Mouse (Mus musculus) G1E (cell line): Measurements from ENCODE around the gene Tbc1d8.

Experiments
- CTCF ChIP-seq: IDR thresholded peaks from 2 replicates; pipeline ENCODE4 v1.5.1; 2012; ENCODE audit warnings: low read depth, low read length, inconsistent platforms, mixed read lengths
- POLR2AphosphoS5 ChIP-seq: IDR thresholded peaks from 2 replicates; pipeline ENCODE4 v1.6.1; 2012; ENCODE audit warnings: low read depth, low read length, inconsistent platforms; ENCODE audit not compliant: insufficient replicate concordance

DNA sequence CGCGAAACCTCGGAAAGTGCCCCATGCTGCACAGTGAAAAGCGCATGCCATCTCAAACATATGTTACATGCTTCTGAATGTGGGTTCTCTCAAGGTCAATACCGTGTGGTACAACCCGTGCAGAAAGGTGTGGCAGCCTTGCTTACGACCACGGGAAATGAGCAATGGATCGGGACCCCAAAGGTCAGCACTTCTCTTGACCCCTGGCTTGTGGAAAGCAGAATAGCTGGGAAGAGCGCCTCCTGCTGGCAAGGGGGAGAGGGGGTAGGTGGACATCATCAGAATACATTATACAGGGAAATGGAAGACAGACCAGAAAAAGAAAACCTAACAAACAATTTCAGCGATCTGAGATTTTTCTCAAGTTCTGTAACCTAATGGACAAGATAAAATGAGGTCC lies 19.2 kb upstream of the Tbc1d8 start:
- peak; percentile 54 for TF ChIP-seq CTCF
- TF ChIP-seq POLR2AphosphoS5 = no peak
